Mouse (Mus musculus): ENCODE measurements around the gene Cox6a1. TPM values are rescaled to one million over a fixed set of nuclear protein-coding genes. Genes with fewer than 3 reads are reported as not detected.

Gene Cox6a1
- polyA plus RNA-seq (2011; ENCODE audit: insufficient read depth, insufficient read length, low read depth, missing spikeins) = 319 and 337 TPM in 2 replicates

GRCm38 (mm10) chr5:115348546-115349224 is at the start of gene Cox6a1:
Gene Cox6a1, minus strand, starts transcription at chr5:115348981.
- no peaks in the 10 kb centered on the region for H3K9me3 ChIP-seq (replicated peaks; ENCODE audit: control insufficient read depth, insufficient read depth, low read length, poor library complexity, severe bottlenecking)
- peak within 1 kb of the TSS; percentile 10 for H3K27ac ChIP-seq (ENCODE audit: insufficient read depth, low read length)
- peak within 1 kb of the TSS; percentile 90 for H3K4me3 ChIP-seq (ENCODE audit: low read depth, low read length)
- peaks cover 21% of the 10 kb centered on the region for H3K36me3 ChIP-seq (ENCODE audit: control insufficient read depth, insufficient read depth, low read length, poor library complexity, severe bottlenecking)
- peak within 1 kb of the TSS; percentile 67 for H3K9ac ChIP-seq (ENCODE audit: low read depth, poor library complexity, severe bottlenecking)
- H3K27me3 ChIP-seq (ENCODE audit: control insufficient read depth, insufficient read depth, low read length, poor library complexity, severe bottlenecking) = no peaks in the 10 kb centered on the region
- TF ChIP-seq POLR2A (IDR thresholded peaks at IDR 0.05; ENCODE audit: insufficient read depth, low read length) (peak; percentile 39), EP300 (IDR thresholded peaks at IDR 0.05; ENCODE audit: insufficient read depth, low read depth, low read length) (no peak), CTCF (IDR thresholded peaks at IDR 0.05; ENCODE audit: low read depth, low read length) (no peak)
- no peaks in the 10 kb centered on the region for H3K4me1 ChIP-seq (ENCODE audit: control insufficient read depth, insufficient read depth, low read length)

DNA sequence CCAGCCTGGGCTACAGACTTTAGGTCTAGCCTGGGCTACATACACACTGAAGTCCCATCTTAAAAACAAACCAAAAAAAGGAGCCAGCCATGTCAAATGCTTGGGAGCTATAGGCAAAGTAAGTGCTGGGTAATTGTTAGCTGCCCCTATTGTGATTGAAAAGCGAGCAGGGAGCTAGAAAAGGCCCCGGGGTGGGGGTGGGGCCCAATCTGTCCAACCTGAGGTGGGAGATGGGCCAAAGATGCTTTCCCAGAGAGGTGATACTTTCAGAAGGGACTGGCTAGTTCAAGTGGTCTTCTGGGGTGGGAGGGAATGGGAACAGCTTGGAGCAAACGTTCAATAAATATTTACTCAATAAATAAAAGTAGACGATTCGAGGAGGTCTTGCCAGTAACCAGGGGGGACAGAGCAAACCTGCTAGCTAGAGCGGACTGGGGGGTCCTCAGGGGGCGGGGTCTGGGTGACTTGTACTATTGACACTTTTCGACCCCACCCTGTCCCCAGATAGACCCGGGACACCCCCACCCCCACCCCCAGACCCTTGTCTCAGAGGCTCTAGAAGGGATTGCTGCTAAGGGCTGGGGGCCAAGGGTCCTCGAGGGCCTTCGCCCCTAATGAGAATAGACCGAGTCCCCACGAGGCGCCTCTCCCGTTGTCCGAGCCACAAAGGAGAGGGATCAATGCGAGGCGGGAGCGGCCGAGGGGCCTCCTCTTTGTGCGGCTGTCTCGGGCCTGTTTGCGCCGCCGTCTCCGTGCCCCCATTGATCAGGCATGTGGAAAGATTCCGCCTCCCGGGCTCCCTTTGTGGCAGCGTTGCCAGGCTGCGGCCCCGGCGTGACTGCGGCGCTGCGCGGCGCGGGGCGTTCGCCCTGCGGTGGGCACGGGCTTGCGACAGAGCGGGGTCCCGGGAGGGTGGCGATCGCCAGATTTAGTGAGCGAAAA is 49.3 kb upstream of the Cox6a1 start:
- TF ChIP-seq CTCF (IDR thresholded peaks at IDR 0.05; ENCODE audit: low read depth, low read length) = no peak
- no peak for TF ChIP-seq POLR2A (IDR thresholded peaks at IDR 0.05; ENCODE audit: insufficient read depth, low read length)
- no peak for TF ChIP-seq EP300 (IDR thresholded peaks at IDR 0.05; ENCODE audit: insufficient read depth, low read depth, low read length)
- Histone ChIP-seq H3K4me1 (ENCODE audit: control insufficient read depth, insufficient read depth, low read length) (peaks cover 4% of the 10 kb centered on the region), H3K27ac (ENCODE audit: insufficient read depth, low read length) (no peak overlapping the region)

DNA sequence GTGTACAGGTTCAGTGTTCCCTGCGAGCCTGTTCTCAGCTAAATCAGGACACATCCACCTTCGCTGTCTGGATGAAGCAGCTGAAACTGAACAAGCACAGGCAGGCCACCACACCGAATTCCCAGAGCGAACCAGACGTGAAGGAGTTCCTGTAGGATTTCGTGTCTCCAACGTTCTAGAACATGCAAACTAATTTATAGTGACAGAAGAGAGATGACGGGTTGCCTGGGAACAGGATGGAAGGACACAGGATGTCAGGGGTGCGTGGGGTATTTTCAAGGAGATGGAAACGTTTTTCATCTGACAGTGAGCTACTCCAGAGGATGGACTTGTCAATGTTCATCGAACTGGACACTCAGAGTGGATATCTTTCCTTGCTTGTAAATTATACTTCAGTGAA is 47.9 kb upstream of the Cox6a1 start:
- H3K9me3 ChIP-seq (replicated peaks; ENCODE audit: control insufficient read depth, insufficient read depth, low read length, poor library complexity, severe bottlenecking) = no peaks in the 10 kb centered on the region
- no peak for TF ChIP-seq CTCF (IDR thresholded peaks at IDR 0.05; ENCODE audit: low read depth, low read length)
- no peak for TF ChIP-seq POLR2A (IDR thresholded peaks at IDR 0.05; ENCODE audit: insufficient read depth, low read length)
- no peak for TF ChIP-seq EP300 (IDR thresholded peaks at IDR 0.05; ENCODE audit: insufficient read depth, low read depth, low read length)
- no peaks in the 10 kb centered on the region for H3K36me3 ChIP-seq (ENCODE audit: control insufficient read depth, insufficient read depth, low read length, poor library complexity, severe bottlenecking)
- H3K4me1 ChIP-seq (ENCODE audit: control insufficient read depth, insufficient read depth, low read length) = peaks cover 4% of the 10 kb centered on the region
- no peak overlapping the region for H3K27ac ChIP-seq (ENCODE audit: insufficient read depth, low read length)
- no peaks in the 10 kb centered on the region for H3K27me3 ChIP-seq (ENCODE audit: control insufficient read depth, insufficient read depth, low read length, poor library complexity, severe bottlenecking)
- no peak overlapping the region for H3K9ac ChIP-seq (ENCODE audit: low read depth, poor library complexity, severe bottlenecking)
- no peak overlapping the region for H3K4me3 ChIP-seq (ENCODE audit: low read depth, low read length)

More for the DNA sequence above, 49.3 kb upstream of the Cox6a1 start:
- Histone ChIP-seq H3K27me3 (ENCODE audit: control insufficient read depth, insufficient read depth, low read length, poor library complexity, severe bottlenecking) (no peaks in the 10 kb centered on the region), H3K4me3 (ENCODE audit: low read depth, low read length) (peak overlapping the region; percentile 48), H3K9ac (ENCODE audit: low read depth, poor library complexity, severe bottlenecking) (peak overlapping the region; percentile 68), H3K36me3 (ENCODE audit: control insufficient read depth, insufficient read depth, low read length, poor library complexity, severe bottlenecking) (no peaks in the 10 kb centered on the region), H3K9me3 (replicated peaks; ENCODE audit: control insufficient read depth, insufficient read depth, low read length, poor library complexity, severe bottlenecking) (no peaks in the 10 kb centered on the region)

- no peak for TF ChIP-seq POLR2A (IDR thresholded peaks at IDR 0.05; ENCODE audit: insufficient read depth, low read length)
- TF ChIP-seq EP300 (IDR thresholded peaks at IDR 0.05; ENCODE audit: insufficient read depth, low read depth, low read length) = no peak
- no peak for TF ChIP-seq CTCF (IDR thresholded peaks at IDR 0.05; ENCODE audit: low read depth, low read length)
- 0 out of 2 replicates have a peak overlapping the region, but pooled peaks have one; percentile 16 for H3K27ac ChIP-seq (ENCODE audit: insufficient read depth, low read length)
- no peaks in the 10 kb centered on the region for H3K36me3 ChIP-seq (ENCODE audit: control insufficient read depth, insufficient read depth, low read length, poor library complexity, severe bottlenecking)
- 0 out of 2 replicates have a peak overlapping the region, but pooled peaks have one; percentile 13 for H3K9ac ChIP-seq (ENCODE audit: low read depth, poor library complexity, severe bottlenecking)
- no peak overlapping the region for H3K4me3 ChIP-seq (ENCODE audit: low read depth, low read length)
- no peaks in the 10 kb centered on the region for H3K27me3 ChIP-seq (ENCODE audit: control insufficient read depth, insufficient read depth, low read length, poor library complexity, severe bottlenecking)
- H3K9me3 ChIP-seq (replicated peaks; ENCODE audit: control insufficient read depth, insufficient read depth, low read length, poor library complexity, severe bottlenecking) = no peaks in the 10 kb centered on the region
- H3K4me1 ChIP-seq (ENCODE audit: control insufficient read depth, insufficient read depth, low read length) = peaks cover 4% of the 10 kb centered on the region
Measured at GRCm38 (mm10) chr5:115394836-115395235, 46.1 kb upstream of the Cox6a1 start.

DNA sequence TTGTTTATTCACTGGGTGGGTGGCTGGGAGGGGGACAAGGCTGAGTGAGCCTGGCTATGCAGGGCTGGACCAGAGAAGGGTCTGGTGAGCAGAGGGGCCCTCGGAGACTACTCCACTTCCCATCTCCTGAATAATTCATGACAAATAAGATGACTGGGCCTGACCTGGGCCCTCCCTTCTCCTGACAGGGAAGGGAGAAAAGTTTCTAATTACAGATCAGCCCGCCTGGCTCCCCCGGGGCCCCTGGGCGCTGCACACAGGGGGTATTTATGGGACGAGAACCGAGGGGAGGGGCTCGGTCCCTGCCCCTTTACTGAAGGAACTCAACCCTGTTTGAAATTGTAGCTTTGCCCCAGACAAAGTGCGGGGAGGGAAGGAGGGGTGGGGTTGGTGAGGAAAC is 45.4 kb upstream of the Cox6a1 start:
- H3K4me1 ChIP-seq (ENCODE audit: control insufficient read depth, insufficient read depth, low read length) = peaks cover 4% of the 10 kb centered on the region
- no peaks in the 10 kb centered on the region for H3K9me3 ChIP-seq (replicated peaks; ENCODE audit: control insufficient read depth, insufficient read depth, low read length, poor library complexity, severe bottlenecking)
- TF ChIP-seq EP300 (IDR thresholded peaks at IDR 0.05; ENCODE audit: insufficient read depth, low read depth, low read length) (no peak), POLR2A (IDR thresholded peaks at IDR 0.05; ENCODE audit: insufficient read depth, low read length) (no peak), CTCF (IDR thresholded peaks at IDR 0.05; ENCODE audit: low read depth, low read length) (no peak)
- 0 out of 2 replicates have a peak overlapping the region, but pooled peaks have one; percentile 1 for H3K27ac ChIP-seq (ENCODE audit: insufficient read depth, low read length)
- H3K27me3 ChIP-seq (ENCODE audit: control insufficient read depth, insufficient read depth, low read length, poor library complexity, severe bottlenecking) = no peaks in the 10 kb centered on the region
- H3K4me3 ChIP-seq (ENCODE audit: low read depth, low read length) = no peak overlapping the region
- no peaks in the 10 kb centered on the region for H3K36me3 ChIP-seq (ENCODE audit: control insufficient read depth, insufficient read depth, low read length, poor library complexity, severe bottlenecking)
- 0 out of 2 replicates have a peak overlapping the region, but pooled peaks have one; percentile 13 for H3K9ac ChIP-seq (ENCODE audit: low read depth, poor library complexity, severe bottlenecking)

All from ES-Bruce4 (cell line).